Mouse (Mus musculus): Measurements from ENCODE around the gene Ccdc36. TPM values are rescaled to one million over a fixed set of nuclear protein-coding genes. Genes with fewer than 3 reads are reported as not detected.

Ccdc36 gene
- total RNA-seq, 1 experiment from 2014 or later = 0.59 TPM

- ATAC-seq (replicated peaks; ENCODE audit: low read depth, poor library complexity, severe bottlenecking) = 0 out of 2 replicates have a peak, but pooled peaks have one; percentile 15
These were observed 22.2 kb upstream of the Ccdc36 start for GRCm38 (mm10) chr9:108450292-108451169.

- ATAC-seq (replicated peaks; ENCODE audit: low read depth, poor library complexity, severe bottlenecking) = no peak
These were observed 21.6 kb upstream of the Ccdc36 start for GRCm38 (mm10) chr9:108449860-108450259.

- ATAC-seq (replicated peaks; ENCODE audit: low read depth, poor library complexity, severe bottlenecking) = peak; percentile 63
These were observed 16.8 kb upstream of the Ccdc36 start for GRCm38 (mm10) chr9:108445125-108445524.

GRCm38 (mm10) chr9:108441236-108441919 lies 13.1 kb upstream of the Ccdc36 start:
- no peak for ATAC-seq (replicated peaks; ENCODE audit: low read depth, poor library complexity, severe bottlenecking)

- ATAC-seq (replicated peaks; ENCODE audit: low read depth, poor library complexity, severe bottlenecking) = no peak
These were observed 12.2 kb upstream of the Ccdc36 start for GRCm38 (mm10) chr9:108440485-108440884.

GRCm38 (mm10) chr9:108439176-108439575 lies 10.9 kb upstream of the Ccdc36 start:
- ATAC-seq (replicated peaks; ENCODE audit: low read depth, poor library complexity, severe bottlenecking) = no peak

GRCm38 (mm10) chr9:108436182-108436581 lies 7.9 kb upstream of the Ccdc36 start, which contains the start of gene BC048562:
TSS of gene BC048562 (plus strand) at chr9:108436482.
- no peak for ATAC-seq (replicated peaks; ENCODE audit: low read depth, poor library complexity, severe bottlenecking)

GRCm38 (mm10) chr9:108431431-108432067 lies 3.3 kb upstream of the Ccdc36 start:
- ATAC-seq (replicated peaks; ENCODE audit: low read depth, poor library complexity, severe bottlenecking) = peak; percentile 72

- ATAC-seq (replicated peaks; ENCODE audit: low read depth, poor library complexity, severe bottlenecking) = no peak; the same call in 1 of the 2 replicates
These were observed 16.1 kb downstream of the Ccdc36 start for GRCm38 (mm10) chr9:108412221-108412620.

- no peak for ATAC-seq (replicated peaks; ENCODE audit: low read depth, poor library complexity, severe bottlenecking)
These were observed 16.8 kb downstream of the Ccdc36 start for GRCm38 (mm10) chr9:108411381-108411942.

GRCm38 (mm10) chr9:108409535-108409934 lies 18.7 kb downstream of the Ccdc36 start:
- ATAC-seq (replicated peaks; ENCODE audit: low read depth, poor library complexity, severe bottlenecking) = no peak

- peak; percentile 68 for ATAC-seq (replicated peaks; ENCODE audit: low read depth, poor library complexity, severe bottlenecking)
These were observed 23.8 kb downstream of the Ccdc36 start for GRCm38 (mm10) chr9:108404451-108404850.

GRCm38 (mm10) chr9:108403081-108403480 lies 25.2 kb downstream of the Ccdc36 start:
- no peak for ATAC-seq (replicated peaks; ENCODE audit: low read depth, poor library complexity, severe bottlenecking)

GRCm38 (mm10) chr9:108401186-108401960 lies 26.9 kb downstream of the Ccdc36 start:
- no peak for ATAC-seq (replicated peaks; ENCODE audit: low read depth, poor library complexity, severe bottlenecking)

GRCm38 (mm10) chr9:108398324-108398723 lies 30.0 kb downstream of the Ccdc36 start:
- ATAC-seq (replicated peaks; ENCODE audit: low read depth, poor library complexity, severe bottlenecking) = no peak

- no peak for ATAC-seq (replicated peaks; ENCODE audit: low read depth, poor library complexity, severe bottlenecking)
These were observed 32.9 kb downstream of the Ccdc36 start for GRCm38 (mm10) chr9:108395427-108395826.

GRCm38 (mm10) chr9:108394191-108394590 lies 34.1 kb downstream of the Ccdc36 start:
- ATAC-seq (replicated peaks; ENCODE audit: low read depth, poor library complexity, severe bottlenecking) = no peak

- no peak for ATAC-seq (replicated peaks; ENCODE audit: low read depth, poor library complexity, severe bottlenecking)
These were observed 35.6 kb downstream of the Ccdc36 start, which contains the start of gene 1700102P08Rik for GRCm38 (mm10) chr9:108392676-108393075. TSS of gene 1700102P08Rik (plus strand) at chr9:108392805.

GRCm38 (mm10) chr9:108389220-108389619 lies 39.1 kb downstream of the Ccdc36 start:
- ATAC-seq (replicated peaks; ENCODE audit: low read depth, poor library complexity, severe bottlenecking) = no peak

All from common myeloid progenitor, adult 5-6 weeks (primary cell).